Mouse (Mus musculus) intestine, postnatal 0 days (tissue): ENCODE data around the gene 4930404H24Rik. TPM values are rescaled to one million over a fixed set of nuclear protein-coding genes. Genes with fewer than 3 reads are reported as not detected.
A peak's percentile ranks its signal among the peaks of the same experiment; 100 is the strongest.

Experiments
- ATAC-seq: fragments of 200-750 bp; cut with Nextera tagmentation; 2 replicates; pipeline ENCODE4 v1.8.0; 2017; ENCODE audit warnings: mild to moderate bottlenecking, moderate TSS enrichment, moderate library complexity
- H3K27ac ChIP-seq: fragments of 300-500 bp; sonication (generic); 2 replicates; pipeline ENCODE4 v1.5.1; 2014; ENCODE audit warnings: mild to moderate bottlenecking, low read depth, low read length, moderate library complexity
- H3K27me3 ChIP-seq: fragments of 300-500 bp; sonication (generic); replicated peaks from 2 replicates; pipeline ENCODE4 v1.6.1; 2014; ENCODE audit warnings: low read length, mixed read lengths; ENCODE audit not compliant: control insufficient read depth, insufficient read depth
- H3K36me3 ChIP-seq: fragments of 300-500 bp; sonication (generic); 2 replicates; pipeline ENCODE4 v1.6.1; 2014; ENCODE audit warnings: mild to moderate bottlenecking, moderate library complexity; ENCODE audit not compliant: control insufficient read depth, insufficient read depth
- H3K4me1 ChIP-seq: fragments of 300-500 bp; sonication (generic); replicated peaks from 2 replicates; pipeline ENCODE4 v1.6.1; 2014; ENCODE audit warnings: antibody characterized with exemption, low read length, mixed read lengths; ENCODE audit not compliant: control insufficient read depth, insufficient read depth
- H3K4me2 ChIP-seq: fragments of 300-500 bp; sonication (generic); replicated peaks from 2 replicates; pipeline ENCODE4 v1.6.1; 2014; ENCODE audit warnings: low read depth, mild to moderate bottlenecking, moderate library complexity
- H3K4me3 ChIP-seq: fragments of 300-500 bp; sonication (generic); 2 replicates; pipeline ENCODE4 v1.5.1; 2014; ENCODE audit warnings: low read depth, low read length
- H3K9ac ChIP-seq: fragments of 300-500 bp; sonication (generic); 2 replicates; pipeline ENCODE4 v1.6.1; 2014; ENCODE audit warnings: mild to moderate bottlenecking, low read depth, low read length
- H3K9me3 ChIP-seq: fragments of 300-500 bp; sonication (generic); 2 replicates; pipeline ENCODE4 v1.6.1; 2016; ENCODE audit warnings: mixed run types; ENCODE audit not compliant: control insufficient read depth
- CTCF ChIP-seq: sonication (generic); IDR thresholded peaks from 2 replicates; pipeline ENCODE4 v1.5.1; 2016; ENCODE audit warnings: low read depth, mild to moderate bottlenecking, control low read depth, antibody characterized with exemption, moderate library complexity
- WGBS: fragments of 180-500 bp; shearing (Covaris S2); extraction: QIAGEN DNeasy Blood & Tissue Kit; methylation state at CpG from one replicate; pipeline ENCODE4 v1.1.7; 2014; 5-methylcytosine and 5-hydroxymethylcytosine counted together
- polyA plus RNA-seq: library from polyadenylated mRNA; unstranded; fragments of >200 nt; fragmentation: Nextera tagmentation; extraction: Ambion mirVana; gene quantifications from 2 replicates; pipeline ENCODE4 v1.2.1, GENCODE M21; 2015

4930404H24Rik gene
- polyA plus RNA-seq, result not detected in 2 replicates

GRCm38 (mm10) chr2:153492573-153493392 lies at the start of gene 4930404H24Rik:
Gene 4930404H24Rik, plus strand, starts transcription at chr2:153492790.
- 1% methylated on average over 65 of the region's 83 CpGs for WGBS
- peaks cover 4% of the 10 kb centered on the region; the same call in 1 of the 2 replicates for H3K4me1 ChIP-seq
- H3K4me2 ChIP-seq, result peak within 1 kb of the TSS; percentile 94
- H3K27me3 ChIP-seq, result no peaks in the 10 kb centered on the region
- H3K36me3 ChIP-seq, result no peaks in the 10 kb centered on the region
- peak within 1 kb of the TSS; percentile 55 for H3K9ac ChIP-seq
- peak; percentile 82 for ATAC-seq
- no peak for TF ChIP-seq CTCF
- H3K27ac ChIP-seq, result peak within 1 kb of the TSS; percentile 64; the same call in 1 of the 2 replicates
- H3K9me3 ChIP-seq, result no peaks in the 10 kb centered on the region
- H3K4me3 ChIP-seq, result peak within 1 kb of the TSS; percentile 62

GRCm38 (mm10) chr2:153443434-153444240 lies 49.0 kb upstream of the 4930404H24Rik start:
- Histone ChIP-seq H3K27me3 (no peaks in the 10 kb centered on the region), H3K4me1 (peaks cover 26% of the 10 kb centered on the region), H3K36me3 (no peaks in the 10 kb centered on the region), H3K4me3 (peak overlapping the region; percentile 97), H3K4me2 (peak overlapping the region; percentile 99), H3K27ac (peak overlapping the region; percentile 97), H3K9ac (peak overlapping the region; percentile 95), H3K9me3 (no peaks in the 10 kb centered on the region)
- TF ChIP-seq CTCF, result 0 out of 2 replicates have a peak, but pooled peaks have one; percentile 11
- peak; percentile 31 for ATAC-seq
- whole genome bisulfite sequencing, result under 1% methylated on average over 58 of the region's 59 CpGs

- WGBS, result under 1% methylated on average over 49 of the region's 64 CpGs
- H3K9me3 ChIP-seq, result no peaks in the 10 kb centered on the region
Measured at GRCm38 (mm10) chr2:153444254-153445136, 48.1 kb upstream of the 4930404H24Rik start.

GRCm38 (mm10) chr2:153445137-153446016 lies 47.2 kb upstream of the 4930404H24Rik start:
- Histone ChIP-seq H3K4me2 (peak overlapping the region; percentile 99), H3K36me3 (no peaks in the 10 kb centered on the region; the same call in 1 of the 2 replicates), H3K27me3 (no peaks in the 10 kb centered on the region), H3K4me3 (peak overlapping the region; percentile 97), H3K4me1 (peaks cover 19% of the 10 kb centered on the region), H3K9ac (peak overlapping the region; percentile 95), H3K27ac (peak overlapping the region; percentile 97), H3K9me3 (no peaks in the 10 kb centered on the region)
- TF ChIP-seq CTCF, result no peak
- WGBS, result under 1% methylated on average over 58 of the region's 59 CpGs
- peak; percentile 1; the same call in 1 of the 2 replicates for ATAC-seq

More at GRCm38 (mm10) chr2:153444254-153445136, 48.1 kb upstream of the 4930404H24Rik start:
- peak overlapping the region; percentile 97 for H3K4me3 ChIP-seq
- no peaks in the 10 kb centered on the region for H3K36me3 ChIP-seq
- TF ChIP-seq CTCF, result no peak
- no peaks in the 10 kb centered on the region for H3K27me3 ChIP-seq
- H3K4me1 ChIP-seq, result peaks cover 24% of the 10 kb centered on the region
- ATAC-seq, result peak; percentile 75
- H3K9ac ChIP-seq, result peak overlapping the region; percentile 95
- H3K27ac ChIP-seq, result peak overlapping the region; percentile 97
- H3K4me2 ChIP-seq, result peak overlapping the region; percentile 99

- WGBS, result under 1% methylated on average over 8 of the region's 8 CpGs
- peak overlapping the region; percentile 97 for H3K27ac ChIP-seq
- no peaks in the 10 kb centered on the region; the same call in 1 of the 2 replicates for H3K36me3 ChIP-seq
- peak; percentile 84 for TF ChIP-seq CTCF
- peak overlapping the region; percentile 97 for H3K4me3 ChIP-seq
- H3K27me3 ChIP-seq, result no peaks in the 10 kb centered on the region
- ATAC-seq, result no peak
- peak overlapping the region; percentile 99 for H3K4me2 ChIP-seq
- peaks cover 13% of the 10 kb centered on the region for H3K4me1 ChIP-seq
- H3K9ac ChIP-seq, result peak overlapping the region; percentile 95
- no peaks in the 10 kb centered on the region for H3K9me3 ChIP-seq
Measured at GRCm38 (mm10) chr2:153446017-153446408, 46.6 kb upstream of the 4930404H24Rik start.
